Mouse (Mus musculus) retina, postnatal 1 day (tissue): ENCODE measurements around the gene Adam12.

Source experiments
- DNase-seq: peaks from one replicate; pipeline ENCODE4 v3.0.0-alpha.2; 2012

Adam12 gene

DNA sequence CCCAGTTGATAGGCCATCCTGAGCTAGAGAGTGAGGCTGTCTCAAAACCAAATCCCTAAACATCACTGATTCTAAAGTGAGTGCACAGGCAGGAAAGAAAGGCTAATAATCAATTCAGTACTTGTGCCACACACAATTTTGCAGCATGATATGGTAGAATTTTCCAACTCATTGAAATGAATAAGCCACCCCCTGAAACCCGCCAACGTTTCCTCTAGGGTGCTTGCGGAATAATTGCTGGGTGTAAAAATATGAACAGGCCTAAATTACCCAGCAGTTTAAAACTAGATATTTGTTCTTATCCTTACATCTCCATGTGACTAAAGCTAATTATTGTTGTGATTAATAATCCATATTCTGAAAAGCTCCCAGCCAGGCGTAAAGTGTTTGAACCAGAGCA lies 154.3 kb downstream of the Adam12 start:
- no peak for DNase-seq

DNA sequence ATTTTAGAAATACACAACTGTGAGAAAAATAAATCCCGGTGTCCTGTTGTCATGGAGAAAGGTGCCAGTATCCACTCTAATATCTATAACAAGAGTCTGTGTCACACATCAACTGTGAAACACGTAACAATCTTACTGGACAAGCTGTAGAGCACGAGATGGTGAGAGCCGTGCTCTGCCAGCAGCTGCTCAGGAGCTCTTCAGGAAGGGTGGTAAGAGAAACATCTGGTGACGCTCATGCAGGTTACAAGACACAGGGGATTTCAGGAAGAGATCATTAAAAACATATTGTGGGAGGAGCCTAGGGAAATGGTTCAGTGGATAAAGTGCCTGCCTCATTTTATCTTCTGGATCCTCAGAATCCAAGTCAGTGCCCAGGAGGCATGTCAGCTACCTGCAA lies 158.9 kb downstream of the Adam12 start:
- no peak for DNase-seq

DNA sequence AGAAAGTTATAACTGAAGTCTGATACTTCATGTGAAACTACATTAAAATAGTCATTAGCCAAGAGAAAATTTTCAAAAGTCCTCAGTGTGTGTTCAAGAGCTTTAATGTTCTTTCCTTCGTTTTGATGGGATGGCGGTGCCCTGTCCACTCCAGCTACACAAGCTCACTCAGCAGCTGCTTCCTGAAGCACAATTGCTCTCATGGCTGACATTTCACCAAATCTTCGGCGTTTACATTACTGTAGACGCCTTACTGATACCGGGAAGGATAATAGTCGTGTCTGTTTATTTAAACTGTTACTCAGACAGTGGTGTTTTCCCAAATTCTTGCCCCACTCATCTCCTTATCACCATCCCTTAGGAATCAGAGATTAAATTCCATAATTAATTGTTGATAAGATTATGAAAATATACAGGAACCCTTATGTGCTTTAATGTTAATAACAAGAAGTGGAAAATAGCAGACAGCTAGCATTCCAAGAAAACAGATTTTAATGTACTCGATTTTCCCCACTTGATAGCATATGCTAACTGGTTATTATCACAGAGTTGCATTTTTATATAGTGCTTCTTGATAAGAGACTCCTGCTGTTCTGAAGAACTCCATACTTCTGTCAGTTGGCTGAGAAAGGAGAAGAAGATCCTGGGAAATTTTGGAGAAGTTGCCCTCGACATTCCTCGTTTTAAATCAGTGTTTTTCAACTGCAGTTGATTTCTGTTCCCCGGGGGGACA lies 160.6 kb downstream of the Adam12 start:
- DNase-seq, result no peak

DNA sequence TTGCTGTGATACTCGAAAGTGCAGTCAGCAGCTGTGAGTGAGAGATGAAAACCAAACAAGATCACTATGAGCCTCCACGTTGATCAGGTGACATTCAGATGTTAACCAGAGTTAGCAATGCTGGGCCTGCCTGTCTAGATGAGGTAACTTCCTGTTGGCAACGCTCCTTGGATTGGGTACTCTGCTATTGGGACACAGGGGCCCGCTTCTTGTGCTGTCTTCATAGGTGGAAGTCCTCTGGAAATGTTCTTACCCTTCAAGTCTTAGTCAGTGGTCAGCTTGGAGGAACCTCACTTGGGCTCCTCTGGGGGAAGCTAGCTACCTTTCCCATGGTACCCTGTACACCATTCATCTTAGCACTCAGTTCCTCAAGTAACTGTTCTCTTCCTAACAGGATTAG lies 169.3 kb downstream of the Adam12 start:
- no peak for DNase-seq

DNA sequence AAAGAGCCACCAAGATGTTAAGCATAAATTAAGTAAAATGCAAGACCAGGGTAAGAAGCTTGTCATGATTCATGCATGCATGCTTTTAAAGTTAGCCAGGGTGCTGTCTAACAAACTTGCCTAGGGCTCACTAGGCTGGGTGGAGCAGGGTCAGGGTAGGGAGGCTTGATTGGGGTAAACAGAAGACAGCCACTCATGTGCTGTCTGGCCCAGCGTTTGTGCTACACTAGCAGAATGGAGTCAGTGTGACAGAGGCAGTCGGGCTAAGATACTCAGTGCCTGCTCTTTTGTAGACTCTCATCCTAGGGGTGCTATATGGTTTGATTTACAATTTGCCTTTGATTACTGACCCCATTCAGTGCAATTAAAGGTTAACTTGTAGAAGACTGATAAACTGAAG lies 179.5 kb downstream of the Adam12 start:
- DNase-seq, result no peak

DNA sequence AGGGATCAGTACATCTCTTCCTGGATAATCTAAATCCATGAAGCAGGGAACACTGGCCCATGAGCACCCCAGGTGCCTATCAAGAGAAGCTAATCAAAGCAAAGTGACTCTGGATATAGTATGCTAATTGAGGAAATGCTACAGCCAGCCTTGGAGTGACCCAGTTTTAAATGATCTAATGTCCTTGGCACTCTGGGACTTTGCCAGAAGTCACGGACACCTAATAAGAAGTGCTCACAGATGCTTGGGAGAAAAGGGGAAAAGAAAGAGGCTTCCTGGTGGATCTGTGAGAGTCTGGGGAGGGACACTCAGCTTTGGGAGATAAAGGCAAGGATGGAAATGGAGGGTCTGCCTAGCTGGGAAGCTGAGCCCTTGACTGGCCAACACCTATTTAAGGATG lies 181.6 kb downstream of the Adam12 start:
- no peak for DNase-seq

DNA sequence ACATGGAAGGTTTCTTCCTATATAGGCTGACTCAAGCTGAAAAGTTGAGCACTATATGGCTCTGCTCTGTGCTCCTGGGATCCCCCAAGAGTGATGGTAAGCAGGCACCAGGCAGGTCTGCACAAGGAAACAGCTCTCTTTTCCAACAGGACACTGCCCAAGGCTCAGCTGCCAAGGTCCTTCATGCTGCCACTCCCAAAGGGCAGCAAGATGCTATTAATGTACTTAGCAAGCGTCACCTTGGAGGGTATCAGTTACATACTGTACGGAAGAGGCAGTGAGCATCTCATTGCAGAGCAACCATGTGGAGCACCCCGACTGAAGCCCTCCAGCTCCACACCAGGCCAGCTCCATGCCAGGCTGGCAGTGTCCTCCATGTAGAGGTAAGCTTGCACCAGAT lies 185.6 kb downstream of the Adam12 start:
- no peak for DNase-seq

DNA sequence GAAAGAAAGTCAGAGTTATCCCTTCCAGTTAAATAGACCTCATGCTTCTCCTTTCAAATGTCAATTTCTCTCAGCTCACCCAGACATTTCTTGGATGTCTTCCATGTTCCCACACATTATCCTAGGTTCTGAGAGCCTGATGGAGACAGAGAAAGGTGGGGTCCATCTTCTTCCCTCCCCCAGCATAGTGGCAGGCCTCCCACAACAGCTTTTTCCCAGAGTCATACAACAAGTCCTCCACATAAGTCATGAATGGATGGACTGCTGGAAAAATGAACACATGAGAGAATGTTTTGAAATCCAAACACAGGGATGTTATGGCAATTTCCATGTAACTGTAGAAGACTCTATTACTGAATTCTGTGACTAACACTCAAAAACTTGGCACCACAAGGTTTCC lies 188.4 kb downstream of the Adam12 start:
- no peak for DNase-seq

DNA sequence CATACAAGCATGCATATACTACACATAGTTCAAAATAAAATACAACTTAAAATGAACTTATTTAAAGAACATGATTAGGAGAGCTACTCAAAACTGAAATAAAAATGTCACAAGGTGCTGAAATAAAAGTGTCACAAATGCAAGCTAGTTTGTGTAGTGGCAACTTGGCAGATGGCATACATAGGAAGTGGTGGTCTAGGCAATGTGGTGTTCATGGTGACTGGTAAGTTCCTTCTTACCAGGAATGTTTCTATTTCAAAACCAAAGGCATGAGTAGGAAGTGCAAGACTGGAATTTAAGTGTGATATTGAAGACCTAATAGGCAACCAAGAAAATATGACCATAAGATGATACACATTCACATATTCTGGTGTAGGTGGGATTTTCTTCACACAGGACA lies 189.3 kb downstream of the Adam12 start:
- DNase-seq, result no peak

DNA sequence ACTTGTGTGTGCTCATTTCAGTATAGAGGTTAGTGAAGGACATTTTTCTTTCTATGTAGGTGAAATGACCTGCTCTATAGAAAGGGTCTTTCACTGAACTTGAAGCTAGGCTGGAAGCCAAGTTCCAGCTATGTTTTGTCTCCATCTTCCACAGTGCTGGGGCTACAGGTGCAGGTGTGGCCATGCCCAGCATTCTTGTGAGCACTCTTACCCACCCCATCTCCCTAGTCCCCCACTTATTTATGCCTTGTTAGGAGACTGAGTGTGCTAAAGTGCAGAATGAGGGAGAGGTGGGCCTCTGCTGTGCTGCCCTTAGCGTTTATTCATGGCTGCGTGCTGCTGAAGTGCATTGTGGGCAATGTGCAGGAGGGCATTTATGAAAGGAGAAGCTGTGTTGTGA lies 198.0 kb downstream of the Adam12 start:
- DNase-seq, result no peak

DNA sequence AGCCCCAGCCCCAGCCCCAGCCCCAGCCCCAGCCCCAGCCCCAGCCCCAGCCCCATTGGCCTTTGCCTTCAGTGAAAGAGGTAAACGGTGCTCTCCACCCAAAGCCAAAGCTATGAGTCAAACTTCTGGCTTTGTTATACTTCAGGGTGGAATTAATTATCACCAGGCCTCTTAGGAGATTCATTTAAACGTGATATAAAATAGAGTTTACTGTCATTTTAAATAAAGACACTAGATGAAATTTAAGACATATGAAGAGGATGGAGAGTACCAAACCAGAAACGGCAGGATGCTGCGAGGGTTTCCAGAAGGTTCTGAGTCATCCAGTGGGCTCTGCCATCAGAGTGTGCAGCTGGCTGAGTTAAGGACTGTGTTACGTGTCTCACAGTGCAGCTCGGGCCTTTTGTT lies 199.0 kb downstream of the Adam12 start:
- peak; percentile 46 for DNase-seq

DNA sequence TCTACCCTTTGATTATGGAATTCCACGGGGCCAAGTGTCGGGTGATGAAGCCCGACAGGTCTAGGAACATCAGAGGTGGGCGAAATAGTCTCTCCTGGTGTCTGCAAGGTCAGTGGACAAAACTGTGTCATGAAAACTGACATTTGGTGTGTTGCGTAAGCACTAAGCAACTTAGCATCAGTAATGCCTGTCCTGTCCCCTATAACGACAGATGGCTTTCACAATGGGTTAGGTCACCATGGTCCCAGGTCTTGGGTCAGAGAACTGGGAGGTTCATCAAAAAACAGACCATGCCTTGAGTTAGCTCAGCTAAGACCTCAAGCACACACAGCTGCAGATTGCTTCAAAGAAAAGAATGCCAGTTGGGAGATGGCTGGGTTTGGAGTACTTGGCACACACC lies 200.2 kb downstream of the Adam12 start:
- no peak for DNase-seq

DNA sequence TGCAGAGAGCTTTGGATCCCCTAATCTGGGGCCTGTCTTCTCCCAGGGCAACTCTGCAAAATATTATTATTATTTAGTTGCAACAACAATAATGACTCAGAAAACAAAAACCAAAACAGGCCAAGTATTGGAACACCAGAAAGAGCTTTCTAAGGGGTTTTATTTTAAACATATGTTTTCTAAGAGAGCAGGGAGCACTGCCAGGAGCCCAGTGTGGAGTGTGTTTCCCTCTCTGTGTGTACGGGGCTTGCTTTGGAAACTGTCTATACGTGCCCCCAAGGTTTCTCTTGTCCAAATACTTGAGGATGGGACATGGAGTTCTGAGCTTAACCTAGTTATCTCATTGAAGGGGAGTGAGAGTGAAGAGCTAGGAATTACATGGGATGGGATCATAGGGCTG lies 200.7 kb downstream of the Adam12 start:
- no peak for DNase-seq

DNA sequence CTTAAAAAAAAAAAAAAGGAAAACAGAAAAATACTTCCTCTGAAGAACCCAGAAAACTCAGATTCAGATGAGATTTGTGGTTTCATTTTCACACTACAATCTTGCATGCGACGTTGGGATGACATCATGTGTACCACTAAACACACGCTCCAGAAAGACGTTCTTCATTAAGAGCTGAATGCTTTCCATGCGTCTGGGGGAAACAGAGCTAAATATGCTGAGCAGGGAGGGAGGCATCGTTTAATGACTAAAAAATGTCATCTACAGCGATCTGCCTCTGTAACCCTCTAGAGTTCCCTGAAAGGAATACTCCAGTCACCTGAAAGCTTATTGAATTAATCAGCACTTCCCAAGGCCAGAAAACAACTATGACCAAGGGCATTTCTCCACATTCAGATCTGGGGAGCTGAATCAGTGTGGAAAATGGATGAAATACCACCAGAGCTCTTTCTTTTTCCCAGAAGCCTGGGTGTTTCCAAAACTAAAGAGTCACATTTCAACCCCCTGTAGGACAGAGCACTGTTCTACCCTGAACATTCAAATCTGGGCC lies 203.6 kb downstream of the Adam12 start:
- DNase-seq, result peak; percentile 51

DNA sequence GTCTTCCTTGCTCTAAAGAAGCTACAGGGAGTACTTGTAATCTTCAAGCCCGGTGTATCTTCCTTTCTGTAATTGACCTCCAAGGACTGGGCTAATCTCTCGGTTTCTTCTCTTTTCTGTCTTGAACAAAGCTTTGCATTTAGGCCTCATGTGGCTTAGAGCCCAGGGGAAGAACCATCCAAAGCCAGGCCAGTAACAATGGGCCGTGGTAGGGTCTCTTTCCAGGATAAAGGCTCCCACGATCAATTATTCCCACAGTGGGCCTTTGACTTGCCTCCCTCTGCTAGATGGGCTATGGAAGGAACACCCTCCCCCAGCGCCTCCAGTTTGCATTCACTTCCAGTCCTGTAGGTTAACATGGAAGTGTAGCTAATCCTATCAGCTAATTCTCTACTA lies 204.9 kb downstream of the Adam12 start:
- DNase-seq, result peak; percentile 46

DNA sequence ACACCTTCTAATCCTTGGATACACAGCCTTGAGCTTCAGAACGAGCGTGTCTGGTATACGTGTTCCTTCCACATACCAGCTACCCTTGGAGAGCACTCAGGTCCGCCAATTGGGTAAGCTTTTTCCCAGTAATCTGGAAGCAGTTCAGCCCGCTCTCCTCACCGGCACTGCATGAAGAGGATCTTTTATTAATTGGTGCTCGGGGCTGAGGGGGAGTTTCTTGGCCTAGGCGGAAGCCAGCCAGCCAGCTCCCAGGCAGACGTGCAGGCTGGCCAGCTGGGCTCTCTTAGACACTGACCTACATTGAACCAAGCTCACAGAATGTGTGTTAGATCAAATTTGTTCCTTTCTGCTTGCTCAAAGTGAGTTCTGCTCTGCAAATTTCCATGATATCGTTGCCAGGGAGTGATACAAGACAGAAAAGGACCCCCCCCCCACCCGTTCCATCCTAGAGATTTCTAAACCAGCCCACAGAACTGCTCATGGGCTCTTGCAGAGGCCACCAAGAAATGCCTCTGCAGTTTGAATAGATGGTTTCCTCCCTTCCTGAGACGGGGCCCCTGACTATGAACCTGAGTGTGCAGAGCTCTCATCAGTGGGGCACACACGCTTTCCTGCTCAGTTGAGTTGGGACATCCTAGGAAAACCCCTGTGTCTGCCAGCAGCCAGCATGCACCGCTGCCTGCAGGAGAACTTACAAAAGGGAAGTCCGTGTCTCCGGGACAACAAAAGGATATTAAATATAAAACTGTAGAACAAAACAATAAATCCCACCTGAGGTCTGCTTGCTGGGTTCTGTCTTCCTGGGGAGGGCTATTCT lies 205.5 kb downstream of the Adam12 start:
- peak; percentile 84 for DNase-seq

DNA sequence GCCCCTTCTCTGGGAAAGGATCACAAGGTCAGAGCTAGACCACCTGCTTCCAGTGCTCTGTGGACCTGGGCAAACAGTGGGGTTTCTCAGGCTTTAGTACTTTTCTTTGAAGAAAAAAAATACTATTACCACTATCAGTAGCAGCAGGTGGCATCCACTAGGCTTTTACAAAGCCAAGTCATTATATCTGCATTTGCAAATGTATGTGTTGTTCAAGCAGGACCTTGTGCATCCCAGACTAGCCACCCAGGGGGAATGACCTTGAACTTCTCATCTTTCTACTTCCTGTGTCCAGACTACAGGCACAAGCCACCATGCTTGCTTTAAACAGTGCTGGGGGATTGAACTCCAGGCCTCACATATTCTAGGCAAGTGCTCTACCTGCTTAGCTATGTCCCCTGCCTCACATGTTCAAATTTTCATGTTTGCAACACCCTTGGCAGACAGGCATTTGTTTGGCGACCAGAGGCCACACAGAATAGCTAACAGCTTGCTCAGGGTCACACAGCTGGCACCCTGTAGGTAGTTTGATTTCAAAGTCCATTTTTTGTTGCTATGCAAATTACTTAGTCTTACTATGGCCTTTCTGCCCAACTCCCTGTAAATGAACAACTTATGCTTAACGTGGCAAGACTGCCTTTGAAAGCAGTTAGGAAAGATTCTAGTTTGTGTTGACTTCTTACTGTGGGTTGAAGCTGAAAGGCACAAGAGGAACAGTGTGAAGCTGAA lies 209.6 kb downstream of the Adam12 start:
- DNase-seq, result no peak

DNA sequence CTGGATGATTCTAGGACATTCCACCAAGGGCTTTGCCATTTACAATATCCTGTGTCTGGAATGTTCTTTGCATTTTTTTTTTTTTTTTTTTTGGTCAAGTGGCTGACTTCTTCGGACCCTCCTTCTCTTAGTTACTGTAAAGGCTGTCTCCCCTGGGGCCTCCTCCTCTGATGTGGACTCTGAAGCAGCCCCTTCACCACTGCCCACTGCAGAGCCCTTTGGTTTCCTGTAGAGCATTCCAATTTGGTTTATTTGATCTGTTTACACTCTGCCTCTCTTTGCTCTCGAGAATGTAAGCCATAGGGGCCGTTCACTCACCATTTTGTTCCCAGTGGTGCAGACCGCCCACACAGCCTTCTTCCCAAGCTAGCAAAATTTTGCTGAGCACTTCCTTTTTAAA lies 216.7 kb downstream of the Adam12 start:
- no peak for DNase-seq

DNA sequence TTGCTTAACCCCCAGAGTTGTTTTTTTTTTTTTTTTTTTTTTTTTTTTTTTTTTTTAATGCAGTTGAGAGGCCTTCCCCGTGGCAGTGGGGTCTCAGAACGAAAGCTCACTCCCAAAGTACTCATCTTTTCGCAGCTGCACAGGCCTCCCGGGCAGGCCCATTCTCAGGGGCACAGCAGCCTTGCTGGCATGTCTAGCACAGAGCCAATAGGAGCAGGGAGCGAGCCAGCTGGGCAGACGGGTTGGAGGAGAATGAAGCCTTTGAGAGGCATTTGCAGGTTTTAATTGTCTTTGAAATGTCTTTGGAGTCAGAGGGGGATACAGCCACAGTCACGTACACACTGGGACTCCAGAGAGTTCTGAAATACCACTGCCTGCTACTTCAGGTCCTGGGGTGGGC lies 217.2 kb downstream of the Adam12 start:
- peak; percentile 49 for DNase-seq

DNA sequence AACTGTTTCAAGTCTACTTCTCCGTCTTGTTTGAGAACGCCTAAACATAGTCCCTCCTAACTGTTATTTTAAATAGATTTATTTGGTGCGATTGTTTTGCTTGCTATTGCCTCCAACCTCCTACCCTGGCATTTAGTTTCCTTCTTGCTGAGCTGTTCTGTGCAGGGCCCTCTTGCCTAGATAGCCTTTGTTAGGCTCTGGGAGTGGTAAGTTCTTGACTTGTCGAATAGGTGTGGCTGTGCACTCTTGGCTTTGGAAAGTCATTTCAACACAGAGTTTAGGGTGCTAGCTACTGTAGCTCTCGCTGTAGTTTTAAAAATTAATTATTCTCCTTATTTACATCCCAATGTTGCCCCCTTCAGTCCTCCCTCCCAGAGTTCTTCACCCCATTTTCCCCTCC lies 222.8 kb downstream of the Adam12 start:
- DNase-seq, result no peak

DNA sequence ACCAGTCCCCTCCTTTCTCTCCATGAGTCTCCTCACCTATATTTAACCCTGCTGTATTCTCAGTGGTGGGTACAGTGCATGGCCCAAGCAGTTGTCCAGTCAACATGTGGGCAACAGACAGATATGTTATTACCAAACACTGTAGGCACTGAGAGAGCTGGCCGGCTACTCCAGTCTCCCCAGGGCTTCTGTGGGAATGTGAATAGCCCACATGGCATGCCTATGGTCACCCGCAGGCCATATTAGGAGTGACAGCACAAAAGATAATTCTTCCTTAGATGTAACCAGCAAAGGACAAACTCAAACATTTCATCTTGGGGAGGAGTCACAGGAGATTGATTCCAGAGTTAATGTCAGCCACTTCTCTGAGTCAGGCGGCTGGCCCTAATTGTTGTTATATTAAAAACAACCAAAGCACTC lies 224.0 kb downstream of the Adam12 start:
- DNase-seq, result no peak

DNA sequence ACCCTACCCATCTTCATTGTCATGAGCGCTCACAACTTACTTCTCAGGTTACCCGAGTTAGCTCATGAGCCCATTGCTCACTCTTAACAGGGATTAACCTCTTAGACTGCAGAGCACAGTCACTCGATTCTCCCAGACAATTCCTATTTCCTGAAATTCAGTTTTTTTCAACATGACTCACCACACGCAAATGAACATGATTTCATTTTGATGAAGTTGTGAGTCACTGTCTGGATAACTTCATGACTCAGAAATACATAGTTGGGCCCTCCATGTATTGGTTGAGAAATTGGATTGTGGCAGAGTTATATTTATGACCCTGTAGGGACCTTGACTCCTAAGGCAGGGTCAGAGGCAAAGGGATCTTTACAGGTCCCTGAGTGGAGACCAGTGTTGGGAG lies 230.4 kb downstream of the Adam12 start:
- no peak for DNase-seq

DNA sequence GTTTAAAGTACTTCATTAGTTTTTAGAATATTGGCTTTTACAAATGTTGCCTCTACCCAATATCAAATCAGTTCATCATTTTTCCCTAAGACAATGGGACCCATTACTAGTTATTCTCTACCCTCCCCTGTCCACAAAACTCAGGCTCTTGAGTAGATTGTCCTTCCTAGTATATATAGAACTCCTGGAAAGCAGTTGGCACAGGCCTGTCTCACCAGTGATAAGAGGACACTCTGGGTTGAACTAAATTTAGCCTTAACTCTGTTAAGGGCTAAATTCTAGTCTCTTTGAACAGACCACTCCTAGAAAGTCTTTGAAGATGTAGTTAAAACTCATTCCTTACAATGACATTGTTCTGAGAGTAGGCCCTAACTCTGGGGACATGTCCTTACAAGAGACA lies 241.0 kb downstream of the Adam12 start:
- DNase-seq, result no peak

DNA sequence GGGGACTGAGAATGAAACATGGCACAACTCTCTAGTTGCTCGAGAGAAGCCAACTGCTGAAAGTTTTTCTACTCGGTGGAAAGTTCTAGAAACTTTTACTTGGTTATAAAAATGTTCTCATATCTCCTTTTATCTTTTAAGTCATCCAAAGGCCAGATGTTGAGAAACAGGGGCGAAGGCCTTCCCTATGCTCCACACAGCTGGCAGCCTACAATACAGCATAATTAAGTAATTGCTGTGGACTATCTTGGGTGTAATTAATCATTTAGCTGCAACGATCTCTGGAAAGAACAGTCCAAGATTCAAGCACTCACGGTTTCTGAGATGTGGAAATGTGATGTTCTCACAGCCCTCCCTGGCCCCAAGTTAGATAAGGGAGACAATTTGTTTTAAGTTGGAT lies 243.6 kb downstream of the Adam12 start:
- DNase-seq, result no peak
